Mouse (Mus musculus) embryonic fibroblast, embryonic 13.5 days (primary cell): ENCODE results near the gene Tanc1.

Source experiments
- CTCF ChIP-seq: IDR thresholded peaks from 2 replicates; pipeline ENCODE4 v1.5.1; 2011; ENCODE audit warnings: mild to moderate bottlenecking, control low read depth, low read length, moderate library complexity, borderline replicate concordance; ENCODE audit not compliant: insufficient read depth
- POLR2A ChIP-seq: IDR thresholded peaks from 2 replicates; pipeline ENCODE4 v1.6.1; 2011; ENCODE audit warnings: low read depth, mild to moderate bottlenecking, control low read depth, low read length, moderate library complexity

DNA sequence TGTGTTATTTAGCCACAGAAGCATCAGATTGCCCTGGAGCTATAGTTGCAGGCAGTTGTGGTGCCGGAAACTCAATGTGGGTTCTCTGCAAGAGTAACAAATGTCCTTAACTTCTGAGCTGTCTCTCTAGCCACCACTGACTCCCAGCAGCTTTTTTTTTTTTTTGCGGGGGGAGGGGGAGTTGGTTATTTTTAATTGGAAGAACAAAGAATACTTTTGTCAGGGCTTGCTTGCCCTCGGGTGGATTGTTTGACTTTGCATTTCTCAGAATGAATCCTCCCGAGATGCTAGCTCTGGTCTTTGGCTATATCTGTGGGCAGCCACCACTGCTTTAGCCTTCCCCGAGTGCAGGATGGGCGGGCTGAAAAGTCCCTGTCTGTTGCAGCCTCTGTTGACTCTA, 139.3 kb downstream of the Tanc1 start:
- no peak for TF ChIP-seq CTCF
- TF ChIP-seq POLR2A = no peak
